Mouse (Mus musculus): ENCODE measurements around the gene Ulk3.

DNA sequence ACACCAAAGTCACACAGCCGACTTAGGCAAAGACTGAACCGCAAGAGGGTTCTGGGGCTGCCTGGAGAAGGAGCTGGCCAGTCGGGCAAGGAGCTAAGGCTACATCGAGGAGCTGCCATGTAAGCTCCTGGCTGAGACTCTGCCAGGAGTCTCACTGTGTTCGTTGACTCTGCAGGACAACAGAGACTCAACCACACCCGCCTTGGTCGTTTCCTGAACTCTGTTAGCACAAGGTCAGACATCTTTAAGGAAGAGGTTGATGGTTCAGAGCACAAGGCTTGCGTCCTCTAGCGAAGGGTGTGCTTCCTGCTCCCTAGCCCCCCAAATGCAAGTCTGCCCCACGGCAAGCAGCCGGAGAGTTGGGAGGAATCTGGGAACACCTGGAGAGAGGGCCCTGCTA, 41.4 kb upstream of the Ulk3 start:
- TF ChIP-seq CTCF (IDR thresholded peaks at IDR 0.05; ENCODE audit: extremely low read depth, insufficient read length, insufficient replicate concordance, low read depth, low read length): no peak
- TF ChIP-seq POLR2A (IDR thresholded peaks at IDR 0.05; ENCODE audit: low read depth, low read length): no peak

Measured in small intestine, adult 2 months (tissue).